Mouse (Mus musculus): Measurements from ENCODE around the gene Hist2h3c1. TPM values are rescaled to one million over a fixed set of nuclear protein-coding genes. Genes with fewer than 3 reads are reported as not detected.
"Not testable (repeated sequence)": the region's sequence is repeated elsewhere in the genome, so short reads cannot be mapped to it uniquely, and the experiment has no call there.

Gene Hist2h3c1
- polyA plus RNA-seq, 1 experiment: not detected

DNA sequence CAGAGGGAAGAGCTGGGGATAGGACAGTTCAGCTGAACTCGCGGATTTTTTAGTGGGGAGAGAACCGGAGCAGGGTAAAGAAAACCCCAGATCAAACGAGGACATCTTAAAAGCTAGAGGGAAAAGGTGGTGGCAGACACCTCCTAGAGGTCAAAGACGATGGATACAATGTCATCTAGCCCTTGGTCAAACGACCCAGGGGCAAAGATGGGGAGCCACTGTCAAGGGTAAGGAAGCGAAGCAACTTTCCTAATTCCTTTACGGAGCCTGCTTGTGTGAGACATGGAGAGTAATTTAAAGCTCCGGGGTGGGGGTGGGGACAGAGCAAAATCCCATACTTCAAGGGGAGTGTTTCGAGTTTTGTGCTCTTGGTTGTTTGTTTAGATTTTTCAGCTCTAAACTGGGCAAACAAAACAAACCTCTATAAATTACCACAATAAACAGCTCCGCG lies 27.3 kb upstream of the Hist2h3c1 start:
- H3K27ac ChIP-seq (ENCODE audit: insufficient read depth, low read length): peak overlapping the region; percentile 100
- H3K4me1 ChIP-seq (ENCODE audit: control insufficient read depth, insufficient read depth, insufficient read length): peaks cover 9% of the 10 kb centered on the region
- DNase-seq (ENCODE audit: low read depth in 1 of 2, low spot score in 2 of 2): peak; percentile 40 to 48
- peak overlapping the region; percentile 56 for H3K4me3 ChIP-seq (ENCODE audit: extremely low read depth, insufficient read depth, insufficient read length)
- H3K27me3 ChIP-seq (ENCODE audit: control insufficient read depth, insufficient read depth, low read length): no peaks in the 10 kb centered on the region
- TF ChIP-seq CTCF (IDR thresholded peaks at IDR 0.05; ENCODE audit: extremely low read depth, insufficient read depth, insufficient read length, insufficient replicate concordance): peak; percentile 9; the same call in 1 of the 2 replicates
- no peak for TF ChIP-seq POLR2A (IDR thresholded peaks at IDR 0.05; ENCODE audit: low read depth, low read length)
- H3K36me3 ChIP-seq (ENCODE audit: control insufficient read depth, insufficient read depth, low read length): no peaks in the 10 kb centered on the region
- 0% methylated on average over 12 of the region's 12 CpGs for WGBS

DNA sequence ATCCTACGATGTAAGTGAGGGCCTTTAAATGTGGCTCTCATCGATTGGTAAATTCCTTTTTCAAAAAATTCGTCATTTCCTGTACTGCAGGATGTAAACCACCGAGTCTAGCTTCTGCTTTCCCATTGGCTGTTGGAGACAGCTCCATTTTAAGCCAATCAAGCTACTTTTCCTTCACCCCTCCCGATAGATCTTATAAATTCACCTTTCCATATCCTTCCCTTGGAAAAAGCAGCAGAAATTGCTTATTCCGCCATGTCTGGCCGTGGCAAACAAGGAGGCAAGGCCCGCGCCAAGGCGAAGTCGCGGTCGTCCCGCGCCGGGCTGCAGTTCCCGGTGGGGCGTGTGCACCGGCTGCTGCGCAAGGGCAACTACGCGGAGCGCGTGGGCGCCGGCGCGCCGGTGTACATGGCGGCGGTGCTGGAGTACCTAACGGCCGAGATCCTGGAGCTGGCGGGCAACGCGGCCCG lies 26.8 kb upstream of the Hist2h3c1 start, which contains the start of the genes Bola1 and Hist2h2ab:
Gene Bola1, minus strand, starts transcription at position 49 of the 470 bp plus-strand sequence.
Gene Hist2h2ab, plus strand, starts transcription at position 205 of the 470 bp plus-strand sequence.
- no peaks in the 10 kb centered on the region for H3K27me3 ChIP-seq (ENCODE audit: control insufficient read depth, insufficient read depth, low read length)
- H3K4me3 ChIP-seq (ENCODE audit: extremely low read depth, insufficient read depth, insufficient read length): peak within 1 kb of the TSS; percentile 85
- H3K36me3 ChIP-seq (ENCODE audit: control insufficient read depth, insufficient read depth, low read length): no peaks in the 10 kb centered on the region
- peak; percentile 61 to 82 for DNase-seq (ENCODE audit: low read depth in 1 of 2, low spot score in 2 of 2)
- TF ChIP-seq POLR2A (IDR thresholded peaks at IDR 0.05; ENCODE audit: low read depth, low read length) (peak; percentile 18), CTCF (IDR thresholded peaks at IDR 0.05; ENCODE audit: extremely low read depth, insufficient read depth, insufficient read length, insufficient replicate concordance) (no peak)
- H3K27ac ChIP-seq (ENCODE audit: insufficient read depth, low read length): peak within 1 kb of the TSS; percentile 100
- peaks cover 9% of the 10 kb centered on the region for H3K4me1 ChIP-seq (ENCODE audit: control insufficient read depth, insufficient read depth, insufficient read length)
- under 1% methylated on average over 37 of the region's 37 CpGs for WGBS

DNA sequence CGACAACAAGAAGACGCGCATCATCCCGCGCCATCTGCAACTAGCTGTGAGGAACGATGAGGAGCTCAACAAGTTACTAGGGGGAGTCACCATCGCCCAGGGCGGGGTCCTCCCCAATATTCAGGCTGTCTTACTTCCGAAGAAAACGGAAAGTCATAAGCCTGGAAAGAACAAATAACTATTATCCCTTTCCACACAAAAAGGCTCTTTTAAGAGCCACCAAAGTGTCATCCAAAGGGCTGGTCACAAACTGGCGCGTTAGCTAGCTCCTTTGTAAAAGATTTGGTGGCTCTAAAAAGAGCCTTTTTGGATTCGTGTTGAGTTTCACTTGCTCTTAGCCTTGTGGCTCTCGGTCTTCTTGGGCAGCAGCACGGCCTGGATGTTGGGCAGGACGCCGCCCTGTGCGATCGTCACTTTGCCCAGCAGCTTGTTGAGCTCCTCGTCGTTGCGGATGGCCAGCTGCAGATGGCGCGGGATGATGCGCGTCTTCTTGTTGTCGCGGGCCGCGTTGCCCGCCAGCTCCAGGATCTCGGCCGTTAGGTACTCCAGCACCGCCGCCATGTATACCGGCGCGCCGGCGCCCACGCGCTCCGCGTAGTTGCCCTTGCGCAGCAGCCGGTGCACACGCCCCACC lies 26.2 kb upstream of the Hist2h3c1 start:
- peak; percentile 21 to 45 for DNase-seq (ENCODE audit: low read depth in 1 of 2, low spot score in 2 of 2)
- H3K4me1 ChIP-seq (ENCODE audit: control insufficient read depth, insufficient read depth, insufficient read length); H3K27me3 ChIP-seq (ENCODE audit: control insufficient read depth, insufficient read depth, low read length); H3K36me3 ChIP-seq (ENCODE audit: control insufficient read depth, insufficient read depth, low read length): not testable (repeated sequence)
- Histone ChIP-seq H3K27ac (ENCODE audit: insufficient read depth, low read length) (peak overlapping the region; percentile 100), H3K4me3 (ENCODE audit: extremely low read depth, insufficient read depth, insufficient read length) (peak overlapping the region; percentile 85)
- under 1% methylated on average over 31 of the region's 47 CpGs for WGBS

DNA sequence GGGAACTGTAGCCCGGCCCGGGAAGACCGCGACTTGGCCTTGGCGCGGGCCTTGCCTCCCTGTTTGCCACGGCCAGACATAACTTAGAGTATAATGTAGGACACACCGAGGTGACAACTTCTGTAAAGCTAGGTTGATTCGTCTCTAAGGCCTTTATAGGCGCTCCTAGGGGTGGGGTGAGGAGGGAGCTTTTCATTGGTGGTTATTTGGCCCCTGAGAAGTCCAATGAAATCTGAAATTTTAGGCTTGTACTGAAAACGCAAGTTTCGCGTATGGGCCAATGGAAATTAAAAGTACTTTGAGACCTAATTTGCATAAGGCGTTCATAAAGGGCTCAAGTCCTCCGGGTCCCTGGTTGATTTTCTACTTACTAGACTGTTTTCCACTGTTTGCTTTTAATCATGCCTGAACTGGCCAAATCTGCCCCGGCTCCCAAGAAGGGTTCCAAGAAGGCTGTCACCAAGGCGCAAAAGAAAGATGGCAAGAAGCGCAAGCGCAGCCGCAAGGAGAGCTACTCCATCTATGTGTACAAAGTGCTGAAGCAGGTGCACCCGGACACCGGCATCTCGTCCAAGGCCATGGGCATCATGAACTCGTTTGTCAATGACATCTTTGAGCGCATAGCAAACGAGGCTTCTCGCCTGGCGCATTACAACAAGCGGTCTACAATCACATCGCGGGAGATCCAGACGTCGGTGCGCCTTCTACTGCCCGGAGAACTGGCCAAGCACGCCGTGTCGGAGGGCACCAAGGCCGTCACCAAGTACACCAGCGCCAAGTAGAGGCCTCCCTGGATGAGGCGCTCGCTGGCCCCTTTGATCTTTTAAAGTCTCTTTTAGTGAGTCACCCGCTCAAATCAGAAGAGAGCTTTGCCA lies 25.5 kb upstream of the Hist2h3c1 start, which contains the start of the genes Hist2h2ac and Hist2h2be:
Gene Hist2h2ac, minus strand, starts transcription at position 116 of the 875 bp plus-strand sequence.
Gene Hist2h2be, plus strand, starts transcription at position 355 of the 875 bp plus-strand sequence.
- TF ChIP-seq CTCF (IDR thresholded peaks at IDR 0.05; ENCODE audit: extremely low read depth, insufficient read depth, insufficient read length, insufficient replicate concordance) (no peak), POLR2A (IDR thresholded peaks at IDR 0.05; ENCODE audit: low read depth, low read length) (peak; percentile 94)
- Histone ChIP-seq H3K27me3 (ENCODE audit: control insufficient read depth, insufficient read depth, low read length) (no peaks in the 10 kb centered on the region), H3K36me3 (ENCODE audit: control insufficient read depth, insufficient read depth, low read length) (no peaks in the 10 kb centered on the region), H3K27ac (ENCODE audit: insufficient read depth, low read length) (peak within 1 kb of the TSS; percentile 100), H3K4me1 (ENCODE audit: control insufficient read depth, insufficient read depth, insufficient read length) (peaks cover 9% of the 10 kb centered on the region), H3K4me3 (ENCODE audit: extremely low read depth, insufficient read depth, insufficient read length) (peak within 1 kb of the TSS; percentile 85)
- under 1% methylated on average over 43 of the region's 43 CpGs for WGBS
- DNase-seq (ENCODE audit: low read depth in 1 of 2, low spot score in 2 of 2): peak; percentile 82 to 94

DNA sequence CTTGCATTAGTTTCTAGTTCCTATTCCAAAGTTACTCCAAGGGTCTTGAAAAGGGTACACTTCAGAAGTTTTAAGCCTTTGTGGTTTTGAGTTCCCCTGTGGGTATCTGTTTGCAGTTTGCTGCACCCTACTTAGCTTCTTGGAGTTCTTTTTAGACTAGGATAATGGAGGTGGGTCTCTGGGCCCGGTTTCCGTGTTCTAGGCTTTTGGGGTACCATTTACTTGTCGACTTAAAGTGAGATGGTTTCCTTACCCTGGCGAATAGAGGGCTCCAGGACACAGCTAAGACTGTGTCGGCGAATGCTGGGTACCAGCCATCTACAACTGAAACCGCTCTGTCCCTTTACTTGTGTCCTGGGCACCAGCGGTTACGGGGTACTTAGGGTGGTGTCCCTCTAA lies 24.8 kb upstream of the Hist2h3c1 start:
- peak overlapping the region; percentile 69 for H3K4me3 ChIP-seq (ENCODE audit: extremely low read depth, insufficient read depth, insufficient read length)
- peaks cover 9% of the 10 kb centered on the region for H3K4me1 ChIP-seq (ENCODE audit: control insufficient read depth, insufficient read depth, insufficient read length)
- no peaks in the 10 kb centered on the region for H3K36me3 ChIP-seq (ENCODE audit: control insufficient read depth, insufficient read depth, low read length)
- WGBS: 3% methylated on average over 9 of the region's 9 CpGs
- no peaks in the 10 kb centered on the region for H3K27me3 ChIP-seq (ENCODE audit: control insufficient read depth, insufficient read depth, low read length)
- DNase-seq (ENCODE audit: low read depth in 1 of 2, low spot score in 2 of 2): no peak
- H3K27ac ChIP-seq (ENCODE audit: insufficient read depth, low read length): peak overlapping the region; percentile 97
- TF ChIP-seq CTCF (IDR thresholded peaks at IDR 0.05; ENCODE audit: extremely low read depth, insufficient read depth, insufficient read length, insufficient replicate concordance) (no peak), POLR2A (IDR thresholded peaks at IDR 0.05; ENCODE audit: low read depth, low read length) (no peak)

DNA sequence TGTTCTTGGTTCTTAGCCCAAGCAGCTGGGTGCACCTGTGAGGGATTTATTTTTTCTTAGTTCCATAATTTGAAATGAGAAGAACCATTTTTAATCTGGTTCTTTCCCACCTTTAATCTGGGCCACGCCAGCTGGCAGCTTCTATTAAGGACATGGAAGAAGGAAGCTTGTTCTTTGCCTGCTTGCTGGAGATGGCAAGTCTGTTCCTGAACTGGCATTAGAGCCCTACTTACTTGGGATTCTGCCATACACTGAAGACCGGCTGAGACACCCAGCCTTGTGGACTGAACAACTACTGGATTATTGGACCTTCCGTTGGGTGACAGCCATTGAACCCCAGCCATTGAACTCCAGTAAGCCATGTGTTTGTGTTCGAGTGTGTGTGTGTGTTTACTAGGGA lies 23.7 kb upstream of the Hist2h3c1 start:
- no peak for TF ChIP-seq CTCF (IDR thresholded peaks at IDR 0.05; ENCODE audit: extremely low read depth, insufficient read depth, insufficient read length, insufficient replicate concordance)
- no peak for TF ChIP-seq POLR2A (IDR thresholded peaks at IDR 0.05; ENCODE audit: low read depth, low read length)
- peaks cover 9% of the 10 kb centered on the region for H3K4me1 ChIP-seq (ENCODE audit: control insufficient read depth, insufficient read depth, insufficient read length)
- WGBS: 92% methylated on average over 4 of the region's 4 CpGs

More for the DNA sequence above, 23.7 kb upstream of the Hist2h3c1 start:
- Histone ChIP-seq H3K36me3 (ENCODE audit: control insufficient read depth, insufficient read depth, low read length) (no peaks in the 10 kb centered on the region), H3K27ac (ENCODE audit: insufficient read depth, low read length) (no peak overlapping the region), H3K27me3 (ENCODE audit: control insufficient read depth, insufficient read depth, low read length) (no peaks in the 10 kb centered on the region), H3K4me3 (ENCODE audit: extremely low read depth, insufficient read depth, insufficient read length) (no peak overlapping the region)
- DNase-seq (ENCODE audit: low read depth in 1 of 2, low spot score in 2 of 2): no peak

Measured in spleen, adult 2 months (tissue).